Mouse (Mus musculus): ENCODE data around the gene Ahnak. TPM values are rescaled to one million over a fixed set of nuclear protein-coding genes. Genes with fewer than 3 reads are reported as not detected.

The Ahnak gene
- total and polyA plus RNA-seq, 3 experiments, result 1.2 to 2.2 TPM; not detected in 1

GRCm38 (mm10) chr19:8941136-8941514, 48.0 kb upstream of the Ahnak start:
- TF ChIP-seq SMC3 (IDR thresholded peaks at IDR 0.05; ENCODE audit: low read depth, low read length) (no peak), MYB (IDR thresholded peaks at IDR 0.05; ENCODE audit: low read depth, low read length) (no peak), USF1 (IDR thresholded peaks at IDR 0.05; ENCODE audit: low read depth, low read length) (no peak), ZNF384 (IDR thresholded peaks at IDR 0.05; ENCODE audit: low read depth, low read length) (no peak), GATA1 (IDR thresholded peaks at IDR 0.05; ENCODE audit: low read depth, low read length) (no peak), RAD21 (IDR thresholded peaks at IDR 0.05; ENCODE audit: low read depth, low read length) (no peak), GABPA (IDR thresholded peaks at IDR 0.05; ENCODE audit: low read depth, low read length) (no peak), USF2 (IDR thresholded peaks at IDR 0.05; ENCODE audit: borderline replicate concordance in 1 of 2, insufficient read depth in 1 of 2, low read depth in 1 of 2, low read length in 2 of 2) (no peak), JUND (IDR thresholded peaks at IDR 0.05; ENCODE audit: low read depth, low read length) (no peak), CHD2 (IDR thresholded peaks at IDR 0.05; ENCODE audit: low read length) (no peak), CTCF (IDR thresholded peaks at IDR 0.05 in 2 of 3, conservative IDR thresholded peaks at IDR 0.05 in 1 of 3; ENCODE audit: control insufficient read depth in 1 of 3, insufficient read depth in 1 of 3, low read depth in 2 of 3, low read length in 3 of 3, poor library complexity in 1 of 3, severe bottlenecking in 1 of 3) (no peak), E2F4 (IDR thresholded peaks at IDR 0.05; ENCODE audit: borderline replicate concordance, low read depth, low read length) (no peak), NRF1 (IDR thresholded peaks at IDR 0.05; ENCODE audit: insufficient read depth, low read depth, low read length, poor library complexity, severe bottlenecking) (no peak), POLR2AphosphoS5 (IDR thresholded peaks at IDR 0.05; ENCODE audit: borderline replicate concordance, low read depth, low read length) (no peak), NELFE (IDR thresholded peaks at IDR 0.05; ENCODE audit: low read depth, low read length) (no peak), TAL1 (IDR thresholded peaks at IDR 0.05; ENCODE audit: low read length) (no peak)
- Histone ChIP-seq H3K27ac (ENCODE audit: control insufficient read depth, low read depth, low read length) (peak overlapping the region; percentile 71), H3K9ac (ENCODE audit: control insufficient read depth, low read depth, low read length, poor library complexity, severe bottlenecking) (peak overlapping the region; percentile 76), H3K79me2 (ENCODE audit: control insufficient read depth, insufficient read depth, low read length, poor library complexity) (peaks cover 36% of the 10 kb centered on the region), H3K27me3 (ENCODE audit: control insufficient read depth in 1 of 2, insufficient read depth in 2 of 2, low read length in 2 of 2) (no peaks in the 10 kb centered on the region), H3K36me3 (ENCODE audit: control insufficient read depth in 1 of 2, insufficient read depth in 2 of 2, low read length in 2 of 2) (peaks cover 4 to 32% of the 10 kb centered on the region in 2 experiments), H3K4me1 (ENCODE audit: control insufficient read depth in 1 of 2, insufficient read depth in 2 of 2, low read length in 2 of 2) (peaks cover 9 to 33% of the 10 kb centered on the region in 2 experiments), H3K4me3 (ENCODE audit: control insufficient read depth in 1 of 2, insufficient read depth in 1 of 2, low read depth in 2 of 2, low read length in 2 of 2) (peak overlapping the region; percentile 45 to 56), H3K9me3 (replicated peaks; ENCODE audit: insufficient read depth, low read length) (no peaks in the 10 kb centered on the region)
- DNase-seq (ENCODE audit: low read depth, low spot score), result no peak

GRCm38 (mm10) chr19:8941515-8942217, 47.4 kb upstream of the Ahnak start, which contains the start of gene Mta2:
Gene Mta2, plus strand, starts transcription at chr19:8941875.
- peaks cover 11 to 36% of the 10 kb centered on the region in 2 experiments for H3K4me1 ChIP-seq (ENCODE audit: control insufficient read depth in 1 of 2, insufficient read depth in 2 of 2, low read length in 2 of 2)
- H3K9ac ChIP-seq (ENCODE audit: control insufficient read depth, low read depth, low read length, poor library complexity, severe bottlenecking), result peak within 1 kb of the TSS; percentile 92
- no peaks in the 10 kb centered on the region for H3K9me3 ChIP-seq (replicated peaks; ENCODE audit: insufficient read depth, low read length)
- peak; percentile 97 for DNase-seq (ENCODE audit: low read depth, low spot score)
- no peaks in the 10 kb centered on the region for H3K27me3 ChIP-seq (ENCODE audit: control insufficient read depth in 1 of 2, insufficient read depth in 2 of 2, low read length in 2 of 2)
- H3K4me3 ChIP-seq (ENCODE audit: control insufficient read depth in 1 of 2, insufficient read depth in 1 of 2, low read depth in 2 of 2, low read length in 2 of 2), result peak within 1 kb of the TSS; percentile 85 to 99
- H3K79me2 ChIP-seq (ENCODE audit: control insufficient read depth, insufficient read depth, low read length, poor library complexity), result peaks cover 36% of the 10 kb centered on the region
- H3K36me3 ChIP-seq (ENCODE audit: control insufficient read depth in 1 of 2, insufficient read depth in 2 of 2, low read length in 2 of 2), result peaks cover 7 to 35% of the 10 kb centered on the region in 2 experiments
- H3K27ac ChIP-seq (ENCODE audit: control insufficient read depth, low read depth, low read length), result peak within 1 kb of the TSS; percentile 92
- TF ChIP-seq ZC3H11A (IDR thresholded peaks at IDR 0.05; ENCODE audit: low read depth, low read length) (no peak), E2F4 (IDR thresholded peaks at IDR 0.05; ENCODE audit: borderline replicate concordance, low read depth, low read length) (0 out of 2 replicates have a peak, but pooled peaks have one; percentile 30), SMC3 (IDR thresholded peaks at IDR 0.05; ENCODE audit: low read depth, low read length) (no peak), MXI1 (IDR thresholded peaks at IDR 0.05; ENCODE audit: low read depth, low read length) (0 out of 2 replicates have a peak, but pooled peaks have one; percentile 19), RAD21 (IDR thresholded peaks at IDR 0.05; ENCODE audit: low read depth, low read length) (no peak), POLR2AphosphoS2 (IDR thresholded peaks at IDR 0.05; ENCODE audit: low read length) (peak; percentile 94), GABPA (IDR thresholded peaks at IDR 0.05; ENCODE audit: low read depth, low read length) (no peak), GATA1 (IDR thresholded peaks at IDR 0.05; ENCODE audit: low read depth, low read length) (no peak), HCFC1 (IDR thresholded peaks at IDR 0.05; ENCODE audit: low read depth, low read length) (peak; percentile 73), ELF1 (IDR thresholded peaks at IDR 0.05; ENCODE audit: low read depth, low read length) (peak; percentile 86), TAL1 (IDR thresholded peaks at IDR 0.05; ENCODE audit: low read length) (no peak), JUND (IDR thresholded peaks at IDR 0.05; ENCODE audit: low read depth, low read length) (no peak), POLR2AphosphoS5 (IDR thresholded peaks at IDR 0.05; ENCODE audit: borderline replicate concordance, low read depth, low read length) (no peak), USF2 (IDR thresholded peaks at IDR 0.05; ENCODE audit: borderline replicate concordance in 1 of 2, insufficient read depth in 1 of 2, low read depth in 1 of 2, low read length in 2 of 2) (no peak), ZNF384 (IDR thresholded peaks at IDR 0.05; ENCODE audit: low read depth, low read length) (no peak), NRF1 (IDR thresholded peaks at IDR 0.05; ENCODE audit: insufficient read depth, low read depth, low read length, poor library complexity, severe bottlenecking) (peak; percentile 43; the same call in 1 of the 2 replicates), ETS1 (IDR thresholded peaks at IDR 0.05; ENCODE audit: low read depth, low read length) (peak; percentile 52; the same call in 1 of the 2 replicates), USF1 (IDR thresholded peaks at IDR 0.05; ENCODE audit: low read depth, low read length) (no peak; the same call in 1 of the 2 replicates), MEF2A (IDR thresholded peaks at IDR 0.05; ENCODE audit: extremely low read depth, insufficient replicate concordance, low read depth, low read length, poor library complexity, severe bottlenecking) (no peak), MAZ (IDR thresholded peaks at IDR 0.05; ENCODE audit: low read depth, low read length) (peak; percentile 33), UBTF (IDR thresholded peaks at IDR 0.05; ENCODE audit: borderline replicate concordance, insufficient read depth, low read depth, low read length) (no peak), EP300 (IDR thresholded peaks at IDR 0.05; ENCODE audit: low read depth in 1 of 2, low read length in 2 of 2) (peak in 1 of 2 experiments; percentile 6; a peak in 1 of 4 replicates)

Data from MEL (cell line).